In the genomic region with DNA sequence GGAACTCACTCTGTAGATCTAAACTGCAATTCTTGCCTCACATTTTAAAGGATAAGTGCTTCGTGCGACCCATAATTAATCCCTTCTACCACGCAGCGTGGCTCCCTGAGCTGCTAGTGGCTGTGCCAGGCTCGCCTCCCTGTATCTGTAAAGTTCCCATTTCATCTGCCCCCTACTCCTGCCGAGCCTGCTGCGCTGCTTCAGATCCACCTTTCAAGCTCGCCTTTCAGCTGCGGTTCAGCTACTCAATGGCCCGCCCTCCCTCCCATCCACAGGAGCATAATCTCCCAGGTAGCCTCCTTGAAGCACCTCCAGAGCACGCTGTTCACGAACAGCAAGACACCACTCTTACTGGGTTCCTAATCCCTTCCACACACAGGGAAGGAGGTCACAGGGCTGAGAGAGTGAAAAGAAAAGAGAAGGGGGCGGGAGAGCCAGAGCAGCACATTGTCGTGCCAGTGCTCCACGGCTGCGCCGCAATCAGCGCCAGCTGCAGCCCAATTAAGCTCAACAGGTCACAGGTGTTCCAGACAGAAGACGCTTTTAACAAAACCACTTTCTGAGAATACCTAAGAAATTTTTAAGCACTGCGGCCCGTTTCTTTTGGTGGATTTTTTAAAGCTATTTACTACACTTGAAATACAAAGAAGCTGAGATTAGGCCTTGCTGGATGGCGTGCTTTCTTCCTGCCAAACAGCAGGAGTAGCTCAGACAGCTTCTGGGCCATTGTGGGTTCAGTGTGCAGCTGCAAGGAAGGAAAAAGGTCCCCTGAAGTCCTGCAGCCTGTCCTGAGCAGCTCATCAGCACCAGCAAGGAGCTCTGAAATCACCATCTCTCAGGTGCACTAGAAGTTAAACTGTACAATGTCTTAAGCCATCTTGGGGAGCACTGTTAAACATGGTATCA, we compare ENCODE assay signal across 8 mouse cellular contexts.
DNase-seq lines count a peak whose midpoint lies in the region; ATAC-seq lines count a peak whose summit lies in the region.
"Had no signal": no experiment of that assay in that cellular context is flagged by ENCODE, and none has a peak within 500 bp of the region (broad histone marks: within the 10 kb centered on the region; RNA-seq: fewer than 3 reads in every experiment).

No protein-coding gene starts in this region.

- 10% methylated on average over 22 of the region's 22 CpGs for WGBS in forebrain, embryonic 10.5 days
- WGBS in limb, embryonic 11.5 days: 35% methylated on average over 22 of the region's 22 CpGs
- 48% methylated on average over 22 of the region's 22 CpGs for WGBS in kidney, embryonic 15.5 days

- DNase-seq in testis, postnatal 14 days (ENCODE audit: low spot score): peak; percentile 29
- no peak for DNase-seq in testis, postnatal 10 days (ENCODE audit: low spot score)
- DNase-seq in forebrain, embryonic 10.5 days (ENCODE audit: extremely low spot score, low spot score): peak; percentile 74
- peak; percentile 56 for DNase-seq in limb, embryonic 11.5 days (ENCODE audit: low spot score)
- no peak for DNase-seq in cerebellum, postnatal 36 days

- H3K9me3 ChIP-seq in forebrain, embryonic 10.5 days: no peaks in the 10 kb centered on the region
- H3K9me3 ChIP-seq in limb, embryonic 11.5 days (ENCODE audit: control insufficient read depth, low read length): no peaks in the 10 kb centered on the region
- no peaks in the 10 kb centered on the region for H3K9me3 ChIP-seq in kidney, embryonic 15.5 days (replicated peaks)
- H3K9me3 ChIP-seq: heart, embryonic 15.5 days had no signal

- H3K36me3 ChIP-seq in forebrain, embryonic 10.5 days (replicated peaks): peaks cover 11% of the 10 kb centered on the region
- no peaks in the 10 kb centered on the region for H3K36me3 ChIP-seq in limb, embryonic 11.5 days (ENCODE audit: control insufficient read depth, insufficient read depth, low read length)
- 0 out of 2 replicates have a peak, but pooled peaks cover 3% of the 10 kb centered on the region for H3K36me3 ChIP-seq in kidney, embryonic 15.5 days
- H3K36me3 ChIP-seq: heart, embryonic 15.5 days had no signal

- H3K4me2 ChIP-seq in limb, embryonic 11.5 days (ENCODE audit: low read depth, severe bottlenecking): 0 out of 2 replicates have a peak overlapping the region, but pooled peaks have one; percentile 4
- no peak overlapping the region for H3K4me2 ChIP-seq in kidney, embryonic 15.5 days
- H3K4me2 ChIP-seq: heart, embryonic 15.5 days had no signal

- H3K9ac ChIP-seq in limb, embryonic 11.5 days (ENCODE audit: low read length): no peak overlapping the region
- H3K9ac ChIP-seq in kidney, embryonic 15.5 days: no peak overlapping the region
- H3K9ac ChIP-seq: heart, embryonic 15.5 days had no signal

- H3K27ac ChIP-seq in forebrain, embryonic 10.5 days: peak overlapping the region; percentile 86
- H3K27ac ChIP-seq in limb, embryonic 11.5 days (replicated peaks; ENCODE audit: low read depth, low read length): 0 out of 2 replicates have a peak overlapping the region, but pooled peaks have one; percentile 32
- no peak overlapping the region for H3K27ac ChIP-seq in kidney, embryonic 15.5 days
- H3K27ac ChIP-seq: heart, embryonic 15.5 days had no signal

- H3K4me1 ChIP-seq in forebrain, embryonic 10.5 days: peaks cover 45% of the 10 kb centered on the region
- peaks cover 10% of the 10 kb centered on the region for H3K4me1 ChIP-seq in limb, embryonic 11.5 days (ENCODE audit: control insufficient read depth, insufficient read depth, low read length)
- H3K4me1 ChIP-seq in kidney, embryonic 15.5 days: peaks cover 12% of the 10 kb centered on the region; the same call in 1 of the 2 replicates
- H3K4me1 ChIP-seq: heart, embryonic 15.5 days had no signal

- no peaks in the 10 kb centered on the region for H3K27me3 ChIP-seq in forebrain, embryonic 10.5 days (ENCODE audit: poor library complexity, severe bottlenecking)
- H3K27me3 ChIP-seq in limb, embryonic 11.5 days (ENCODE audit: control insufficient read depth, insufficient read depth, low read length): no peaks in the 10 kb centered on the region
- no peaks in the 10 kb centered on the region for H3K27me3 ChIP-seq in kidney, embryonic 15.5 days
- H3K27me3 ChIP-seq: heart, embryonic 15.5 days had no signal

- ATAC-seq in limb, embryonic 11.5 days (ENCODE audit: insufficient number of reproducible peaks, low FRiP score, low TSS enrichment, low read depth): no peak
- ATAC-seq in CD4-positive, CD25-positive, alpha-beta regulatory T cell, adult 4 months: no peak
- no peak for ATAC-seq in kidney, embryonic 15.5 days (replicated peaks; ENCODE audit: low FRiP score)

- peak overlapping the region; percentile 36 for H3K4me3 ChIP-seq in forebrain, embryonic 10.5 days
- H3K4me3 ChIP-seq in limb, embryonic 11.5 days (ENCODE audit: low read depth, low read length): no peak overlapping the region
- no peak overlapping the region for H3K4me3 ChIP-seq in kidney, embryonic 15.5 days (replicated peaks)
- H3K4me3 ChIP-seq: heart, embryonic 15.5 days had no signal

Comparison
In these comparisons a context has a peak if more than half of its experiments do, and no peak if none do; other contexts are left out.
1. DNase-seq: peak in testis, postnatal 14 days (single experiment), forebrain, embryonic 10.5 days (single experiment) and limb, embryonic 11.5 days (single experiment); none in testis, postnatal 10 days (single experiment) and cerebellum, postnatal 36 days (0 of 2).